Mouse (Mus musculus) ES-E14 (cell line): ENCODE data around the gene Wdr60.

ENCODE experiments used
- CHD2 ChIP-seq: IDR thresholded peaks from 2 replicates; pipeline ENCODE4 v1.6.1; 2014; ENCODE audit warnings: mild to moderate bottlenecking, low read depth, low read length, inconsistent platforms
- HCFC1 ChIP-seq: IDR thresholded peaks from 2 replicates; pipeline ENCODE4 v1.6.1; 2012; ENCODE audit warnings: low read length, inconsistent platforms, borderline replicate concordance; ENCODE audit not compliant: insufficient read depth
- ZC3H11A ChIP-seq: IDR thresholded peaks from 2 replicates; pipeline ENCODE4 v1.6.1; 2012; ENCODE audit warnings: low read depth, mild to moderate bottlenecking, inconsistent platforms, low read length, borderline replicate concordance
- ZNF384 ChIP-seq: IDR thresholded peaks from 2 replicates; pipeline ENCODE4 v1.6.1; 2012; ENCODE audit warnings: low read depth, low read length, inconsistent platforms

- TF ChIP-seq HCFC1: no peak
- no peak for TF ChIP-seq ZNF384
- TF ChIP-seq CHD2: no peak
- no peak for TF ChIP-seq ZC3H11A
Measured at GRCm38 (mm10) chr12:116169666-116170065, 93.2 kb downstream of the Wdr60 start.
